Mouse (Mus musculus): ENCODE data around the gene Kdm2b. TPM values are rescaled to one million over a fixed set of nuclear protein-coding genes. Genes with fewer than 3 reads are reported as not detected.
A peak's percentile ranks its signal among the peaks of the same experiment; 100 is the strongest.

The Kdm2b gene
- 18.0 and 22.4 TPM in 2 replicates for polyA plus RNA-seq (2011; ENCODE audit: insufficient read length, low read depth, missing spikeins)

GRCm38 (mm10) chr5:122989551-122990330 lies at the start of gene Kdm2b:
Kdm2b (minus strand) TSS chr5:122989823.
- H3K4me1 ChIP-seq (ENCODE audit: control insufficient read depth, insufficient read depth, low read length) = peaks cover 7% of the 10 kb centered on the region; the same call in 1 of the 2 replicates

GRCm38 (mm10) chr5:123039120-123039752 lies 49.6 kb upstream of the Kdm2b start:
- TF ChIP-seq CTCF (IDR thresholded peaks at IDR 0.05; ENCODE audit: borderline replicate concordance, insufficient read depth, low read length) = no peak
- TF ChIP-seq POLR2A (IDR thresholded peaks at IDR 0.05; ENCODE audit: low read depth, low read length) = no peak
- H3K4me3 ChIP-seq (ENCODE audit: insufficient read depth, low read length) = peak overlapping the region; percentile 28
- no peak overlapping the region for H3K27ac ChIP-seq (ENCODE audit: insufficient read depth, low read length)
- 0 out of 2 replicates have a peak, but pooled peaks cover 3% of the 10 kb centered on the region for H3K4me1 ChIP-seq (ENCODE audit: control insufficient read depth, insufficient read depth, low read length)

More at GRCm38 (mm10) chr5:122989551-122990330, at the start of gene Kdm2b:
- TF ChIP-seq CTCF (IDR thresholded peaks at IDR 0.05; ENCODE audit: borderline replicate concordance, insufficient read depth, low read length) = no peak
- no peak for TF ChIP-seq POLR2A (IDR thresholded peaks at IDR 0.05; ENCODE audit: low read depth, low read length)
- H3K4me3 ChIP-seq (ENCODE audit: insufficient read depth, low read length) = peak within 1 kb of the TSS; percentile 46
- peak within 1 kb of the TSS; percentile 19; the same call in 1 of the 2 replicates for H3K27ac ChIP-seq (ENCODE audit: insufficient read depth, low read length)

- TF ChIP-seq CTCF (IDR thresholded peaks at IDR 0.05; ENCODE audit: borderline replicate concordance, insufficient read depth, low read length) (no peak), POLR2A (IDR thresholded peaks at IDR 0.05; ENCODE audit: low read depth, low read length) (no peak)
- Histone ChIP-seq H3K4me1 (ENCODE audit: control insufficient read depth, insufficient read depth, low read length) (0 out of 2 replicates have a peak, but pooled peaks cover 3% of the 10 kb centered on the region), H3K27ac (ENCODE audit: insufficient read depth, low read length) (no peak overlapping the region), H3K4me3 (ENCODE audit: insufficient read depth, low read length) (no peak overlapping the region)
Measured at GRCm38 (mm10) chr5:123038115-123038514, 48.5 kb upstream of the Kdm2b start.

- 0 out of 2 replicates have a peak, but pooled peaks cover 3% of the 10 kb centered on the region for H3K4me1 ChIP-seq (ENCODE audit: control insufficient read depth, insufficient read depth, low read length)
- H3K4me3 ChIP-seq (ENCODE audit: insufficient read depth, low read length) = no peak overlapping the region
- TF ChIP-seq POLR2A (IDR thresholded peaks at IDR 0.05; ENCODE audit: low read depth, low read length) (no peak), CTCF (IDR thresholded peaks at IDR 0.05; ENCODE audit: borderline replicate concordance, insufficient read depth, low read length) (no peak)
- H3K27ac ChIP-seq (ENCODE audit: insufficient read depth, low read length) = no peak overlapping the region
Measured at GRCm38 (mm10) chr5:123035564-123035963, 45.9 kb upstream of the Kdm2b start.

- H3K27ac ChIP-seq (ENCODE audit: insufficient read depth, low read length) = no peak overlapping the region
- TF ChIP-seq CTCF (IDR thresholded peaks at IDR 0.05; ENCODE audit: borderline replicate concordance, insufficient read depth, low read length) (no peak), POLR2A (IDR thresholded peaks at IDR 0.05; ENCODE audit: low read depth, low read length) (no peak)
Measured at GRCm38 (mm10) chr5:123035089-123035488, 45.5 kb upstream of the Kdm2b start.

GRCm38 (mm10) chr5:123033646-123034160 lies 44.1 kb upstream of the Kdm2b start:
- TF ChIP-seq POLR2A (IDR thresholded peaks at IDR 0.05; ENCODE audit: low read depth, low read length) = no peak
- no peak for TF ChIP-seq CTCF (IDR thresholded peaks at IDR 0.05; ENCODE audit: borderline replicate concordance, insufficient read depth, low read length)
- H3K4me1 ChIP-seq (ENCODE audit: control insufficient read depth, insufficient read depth, low read length) = 0 out of 2 replicates have a peak, but pooled peaks cover 3% of the 10 kb centered on the region
- H3K4me3 ChIP-seq (ENCODE audit: insufficient read depth, low read length) = no peak overlapping the region
- no peak overlapping the region for H3K27ac ChIP-seq (ENCODE audit: insufficient read depth, low read length)

More at GRCm38 (mm10) chr5:123035089-123035488, 45.5 kb upstream of the Kdm2b start:
- Histone ChIP-seq H3K4me3 (ENCODE audit: insufficient read depth, low read length) (no peak overlapping the region), H3K4me1 (ENCODE audit: control insufficient read depth, insufficient read depth, low read length) (0 out of 2 replicates have a peak, but pooled peaks cover 3% of the 10 kb centered on the region)

- no peak overlapping the region for H3K27ac ChIP-seq (ENCODE audit: insufficient read depth, low read length)
- H3K4me1 ChIP-seq (ENCODE audit: control insufficient read depth, insufficient read depth, low read length) = 0 out of 2 replicates have a peak, but pooled peaks cover 3% of the 10 kb centered on the region
- TF ChIP-seq CTCF (IDR thresholded peaks at IDR 0.05; ENCODE audit: borderline replicate concordance, insufficient read depth, low read length) = no peak
- no peak for TF ChIP-seq POLR2A (IDR thresholded peaks at IDR 0.05; ENCODE audit: low read depth, low read length)
- no peak overlapping the region for H3K4me3 ChIP-seq (ENCODE audit: insufficient read depth, low read length)
Measured at GRCm38 (mm10) chr5:123031312-123031711, 41.7 kb upstream of the Kdm2b start.

GRCm38 (mm10) chr5:123029729-123030128 lies 40.1 kb upstream of the Kdm2b start:
- no peaks in the 10 kb centered on the region for H3K4me1 ChIP-seq (ENCODE audit: control insufficient read depth, insufficient read depth, low read length)
- H3K27ac ChIP-seq (ENCODE audit: insufficient read depth, low read length) = no peak overlapping the region
- TF ChIP-seq CTCF (IDR thresholded peaks at IDR 0.05; ENCODE audit: borderline replicate concordance, insufficient read depth, low read length) (no peak), POLR2A (IDR thresholded peaks at IDR 0.05; ENCODE audit: low read depth, low read length) (no peak)
- H3K4me3 ChIP-seq (ENCODE audit: insufficient read depth, low read length) = no peak overlapping the region

- Histone ChIP-seq H3K27ac (ENCODE audit: insufficient read depth, low read length) (no peak overlapping the region), H3K4me1 (ENCODE audit: control insufficient read depth, insufficient read depth, low read length) (no peaks in the 10 kb centered on the region), H3K4me3 (ENCODE audit: insufficient read depth, low read length) (no peak overlapping the region)
- TF ChIP-seq CTCF (IDR thresholded peaks at IDR 0.05; ENCODE audit: borderline replicate concordance, insufficient read depth, low read length) (no peak), POLR2A (IDR thresholded peaks at IDR 0.05; ENCODE audit: low read depth, low read length) (no peak)
Measured at GRCm38 (mm10) chr5:123027436-123027835, 37.8 kb upstream of the Kdm2b start.
